In genomic region chr3:104431156-104431847, GRCm38 (mm10) we compare ENCODE assay signal across 9 mouse cellular contexts.
DNase-seq lines count a peak whose midpoint lies in the region; ATAC-seq and TF ChIP-seq lines count a peak whose summit lies in the region.
"Had no signal": no experiment of that assay in that cellular context is flagged by ENCODE, and none has a peak within 500 bp of the region (broad histone marks: within the 10 kb centered on the region; RNA-seq: fewer than 3 reads in every experiment).

No protein-coding gene starts in this region.

- peaks cover 11% of the 10 kb centered on the region for H3K4me1 ChIP-seq in limb, embryonic 15.5 days

- DNase-seq in gastrocnemius, adult 2 months, result no peak
- DNase-seq in gastrocnemius, postnatal 25 days, result no peak
- DNase-seq in right cerebral cortex, adult 18-20 months, result peak; percentile 72
- DNase-seq in right cerebral cortex, postnatal 10 days (ENCODE audit: low spot score in 2 of 2), result no peak
- DNase-seq in thymus, postnatal 4 days, result peak; percentile 46
- DNase-seq in adipocyte (ENCODE audit: low spot score), result no peak

- H3K36me3 ChIP-seq in limb, embryonic 15.5 days, result no peaks in the 10 kb centered on the region

- H3K4me3 ChIP-seq in gastrocnemius, adult 2 months, result peak overlapping the region; percentile 30
- H3K4me3 ChIP-seq in limb, embryonic 15.5 days, result no peak overlapping the region
- H3K4me3 ChIP-seq: megakaryocyte, embryonic 14.5 days had no signal

- no peak for TF ChIP-seq CTCF in gastrocnemius, adult 2 months (IDR thresholded peaks at IDR 0.05)

- intact Hi-C loops in gastrocnemius, adult 2 months (cut with DNase I), result no loop called here

- WGBS in limb, embryonic 15.5 days, result 13% methylated on average over 13 of the region's 14 CpGs

- peak overlapping the region; percentile 74 for H3K27ac ChIP-seq in gastrocnemius, adult 2 months
- no peak overlapping the region for H3K27ac ChIP-seq in limb, embryonic 15.5 days

- ATAC-seq in limb, embryonic 15.5 days (ENCODE audit: insufficient number of reproducible peaks, low FRiP score, low TSS enrichment, low read depth), result peak; percentile 19; the same call in 1 of the 2 replicates
- no peak; the same call in 1 of the 2 replicates for ATAC-seq in megakaryocyte progenitor cell, adult 5-6 weeks (replicated peaks; ENCODE audit: poor library complexity)

- H3K9ac ChIP-seq in limb, embryonic 15.5 days, result no peak overlapping the region

- H3K4me2 ChIP-seq in limb, embryonic 15.5 days, result no peak overlapping the region

- H3K27me3 ChIP-seq in limb, embryonic 15.5 days, result no peaks in the 10 kb centered on the region

- H3K9me3 ChIP-seq in limb, embryonic 15.5 days, result no peaks in the 10 kb centered on the region
- H3K9me3 ChIP-seq: megakaryocyte, embryonic 14.5 days had no signal

Comparison
In these comparisons a context has a peak if more than half of its experiments do, and no peak if none do; other contexts are left out.
1. DNase-seq: peak in right cerebral cortex, adult 18-20 months (single experiment) and thymus, postnatal 4 days (single experiment); none in gastrocnemius, adult 2 months (single experiment), gastrocnemius, postnatal 25 days (single experiment), right cerebral cortex, postnatal 10 days (0 of 2) and adipocyte (single experiment).